Mouse (Mus musculus): ENCODE data around the gene Plac8.

Gene Plac8

DNA sequence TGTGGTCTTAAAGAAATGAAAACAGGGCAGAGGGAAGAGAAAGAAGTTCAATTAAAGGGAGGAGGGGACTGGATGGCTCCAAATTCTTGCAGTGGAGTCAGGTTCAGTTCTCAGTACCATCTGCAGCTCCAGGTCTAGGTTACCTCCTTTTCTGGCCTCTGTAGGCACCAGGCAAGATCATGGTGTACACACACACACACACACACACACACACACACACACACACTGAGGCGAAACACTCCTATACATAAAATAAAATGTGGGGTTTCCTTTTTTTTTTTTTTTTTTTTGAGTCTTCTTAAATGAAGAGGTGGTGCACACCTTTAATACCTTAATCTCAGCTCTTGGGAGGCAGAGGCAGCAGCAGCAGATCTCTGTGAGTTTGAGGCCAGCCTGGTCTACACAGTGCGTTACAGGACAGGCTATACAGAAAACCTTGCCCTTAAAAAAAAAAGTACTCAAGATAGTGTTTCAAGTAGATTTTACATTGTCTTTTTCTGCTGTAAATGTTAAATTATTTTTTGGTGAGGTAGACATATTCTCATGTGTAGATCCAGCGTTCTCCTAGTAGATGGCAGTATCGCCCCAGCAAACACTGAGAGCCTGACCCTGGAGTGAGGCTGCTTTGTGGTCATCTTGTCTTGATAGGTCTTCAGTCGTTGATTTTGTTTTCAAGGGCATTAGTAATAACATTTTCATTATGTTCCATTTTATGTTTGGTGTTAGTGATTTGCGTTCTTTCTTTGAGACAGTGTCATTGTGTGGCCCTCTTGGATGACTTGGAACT, 25.6 kb downstream of the Plac8 start:
- DNase-seq (ENCODE audit: low spot score in 2 of 2) = peak in 1 of 2 experiments; percentile 44

- peak in 1 of 2 experiments; percentile 38 for DNase-seq (ENCODE audit: low spot score in 2 of 2)
Observed at GRCm38 (mm10) chr5:100536638-100537037, 35.4 kb downstream of the Plac8 start.

GRCm38 (mm10) chr5:100535826-100536225, 36.2 kb downstream of the Plac8 start:
- DNase-seq (ENCODE audit: low spot score in 2 of 2) = no peak

- peak in 1 of 2 experiments; percentile 56 for DNase-seq (ENCODE audit: low spot score in 2 of 2)
Observed at GRCm38 (mm10) chr5:100526164-100526563, 45.9 kb downstream of the Plac8 start.

DNA sequence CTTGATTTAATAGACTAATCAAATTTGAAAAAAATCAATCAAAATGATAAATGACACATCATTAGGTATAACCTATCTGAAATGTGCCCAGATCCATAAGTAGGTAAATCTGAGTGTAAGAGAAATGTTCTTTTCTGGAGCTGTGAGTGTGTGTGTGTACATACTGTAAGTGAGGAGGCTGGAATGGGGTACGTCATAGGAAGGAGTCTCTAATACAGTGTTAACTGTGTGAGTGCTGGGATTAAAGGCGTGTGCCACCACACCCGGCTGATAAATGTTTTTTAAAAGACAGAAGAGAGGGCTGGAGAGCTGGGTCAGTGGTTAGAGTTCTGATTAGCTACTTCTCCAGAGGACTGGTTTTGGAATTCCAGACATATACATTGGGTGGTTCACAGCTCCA, 46.4 kb downstream of the Plac8 start:
- DNase-seq (ENCODE audit: low spot score in 2 of 2) = no peak

- no peak for DNase-seq (ENCODE audit: low spot score in 2 of 2)
Observed at GRCm38 (mm10) chr5:100524921-100525320, 47.1 kb downstream of the Plac8 start.

DNA sequence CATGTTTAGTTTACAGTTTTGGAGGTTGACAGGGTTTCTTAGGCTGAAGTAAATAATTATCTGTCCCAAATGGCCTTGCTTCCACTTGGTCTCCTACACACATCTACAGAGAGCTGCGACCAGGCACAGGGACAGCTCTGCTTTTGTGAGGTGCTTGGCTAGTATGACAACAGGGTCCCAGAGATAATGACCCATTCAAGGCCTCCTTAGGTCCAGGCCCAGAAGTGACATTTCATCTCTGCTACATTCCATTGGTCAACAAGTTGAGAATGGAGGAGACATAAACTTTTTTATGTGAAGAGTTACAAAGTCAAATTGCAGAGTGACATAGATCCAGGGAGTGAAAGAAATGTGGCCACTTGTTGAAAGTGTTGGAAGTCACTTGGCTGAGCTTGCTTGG, 48.7 kb downstream of the Plac8 start:
- DNase-seq (ENCODE audit: low spot score in 2 of 2) = no peak

GRCm38 (mm10) chr5:100520223-100520622, 51.8 kb downstream of the Plac8 start:
- no peak for DNase-seq (ENCODE audit: low spot score in 2 of 2)

- DNase-seq (ENCODE audit: low spot score in 2 of 2) = no peak
Observed at GRCm38 (mm10) chr5:100519027-100519411, 53.0 kb downstream of the Plac8 start.

DNA sequence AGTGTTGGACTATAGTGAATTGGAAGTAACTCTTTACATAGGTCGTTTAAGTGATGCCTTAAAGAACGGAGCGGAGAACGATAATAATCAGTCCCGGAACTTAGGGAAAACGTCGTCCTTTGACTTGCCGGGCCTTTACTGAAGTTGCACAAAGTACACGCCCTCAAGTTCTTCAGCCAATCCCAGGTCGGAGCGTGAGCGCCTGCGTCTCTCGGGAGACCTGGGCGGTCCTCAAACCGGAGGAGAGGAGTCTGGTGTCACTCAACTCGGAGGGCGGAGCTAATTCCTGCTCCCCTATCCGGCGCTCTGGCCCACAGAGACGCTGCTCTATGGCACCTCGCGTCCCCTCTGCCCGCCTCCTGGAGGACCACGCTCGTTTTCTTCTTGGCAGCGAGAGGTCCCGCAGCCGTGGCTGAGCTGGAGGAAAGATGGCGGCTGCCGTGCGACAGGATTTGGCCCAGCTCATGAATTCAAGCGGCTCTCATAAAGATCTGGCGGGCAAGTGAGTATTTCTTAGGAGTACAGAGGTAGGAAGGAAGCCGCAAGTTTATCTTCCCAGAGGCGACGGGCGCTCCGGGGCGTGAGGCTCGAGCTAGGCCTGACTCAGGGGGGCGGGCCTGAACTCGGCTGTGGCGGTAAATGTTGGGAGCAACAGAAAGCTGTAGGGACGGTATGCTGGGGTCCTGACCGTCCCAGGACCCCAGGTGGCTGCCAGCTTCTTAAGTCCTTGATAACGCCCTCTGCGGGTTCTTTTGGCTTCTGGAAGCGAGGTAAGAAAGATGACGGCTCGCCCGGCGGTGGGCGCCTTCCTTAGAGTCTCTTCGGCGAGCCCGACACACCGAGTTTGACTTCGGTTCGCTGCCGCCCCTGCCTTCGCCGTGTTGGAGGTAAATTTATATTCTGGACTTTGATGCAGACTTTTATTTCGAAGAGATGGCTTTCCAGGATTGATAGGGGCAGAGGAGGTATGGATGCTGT, 53.7 kb downstream of the Plac8 start, which contains the start of gene Cops4:
TSS of gene Cops4 (plus strand) at position 261 of the 978 bp plus-strand sequence.
- DNase-seq (ENCODE audit: low spot score in 2 of 2) = peak; percentile 95 to 98

- DNase-seq (ENCODE audit: low spot score in 2 of 2) = no peak
Observed at GRCm38 (mm10) chr5:100512576-100512975, 59.5 kb downstream of the Plac8 start.

DNA sequence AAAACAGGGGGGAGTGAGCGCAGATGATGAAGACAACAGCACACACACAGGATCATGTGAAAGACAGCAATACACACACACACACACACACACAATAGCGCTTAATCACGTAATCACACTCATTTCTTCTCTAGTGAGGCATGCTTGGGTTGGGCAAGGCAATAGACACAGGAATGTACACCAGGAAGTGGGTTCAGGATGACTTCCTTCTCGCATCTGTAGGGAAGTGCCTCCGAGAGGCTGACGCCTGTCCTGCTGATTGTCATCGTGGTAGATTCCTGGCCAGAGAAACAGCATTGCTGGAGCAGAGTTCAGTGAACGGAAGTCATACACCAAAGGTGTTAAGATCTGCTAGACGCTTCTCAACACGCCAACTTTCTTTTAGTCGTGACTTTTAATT, 62.8 kb downstream of the Plac8 start:
- no peak for DNase-seq (ENCODE audit: low spot score in 2 of 2)
